In genomic region chr1:156386232-156386631, GRCm38 (mm10) we compare ENCODE assay signal across 27 mouse cellular contexts. TPM values are rescaled to one million over a fixed set of nuclear protein-coding genes. Genes with fewer than 3 reads are reported as not detected.
"Had no signal": no experiment of that assay in that cellular context is flagged by ENCODE, and none has a peak within 500 bp of the region (broad histone marks: within the 10 kb centered on the region; RNA-seq: fewer than 3 reads in every experiment).

No protein-coding gene starts in this region.

- ATAC-seq: hindbrain, embryonic 16.5 days; intestine, embryonic 16.5 days had no signal

- H3K4me2 ChIP-seq: heart, embryonic 12.5 days; hindbrain, embryonic 12.5 days; hindbrain, embryonic 14.5 days; kidney, embryonic 15.5 days; limb, embryonic 12.5 days; liver, embryonic 15.5 days had no signal

- H3K9ac ChIP-seq: heart, embryonic 12.5 days; hindbrain, embryonic 12.5 days; hindbrain, embryonic 14.5 days; kidney, embryonic 15.5 days; limb, embryonic 12.5 days; liver, embryonic 15.5 days had no signal

- H3K9me3 ChIP-seq: heart, embryonic 10.5 days; heart, embryonic 12.5 days; hindbrain, embryonic 10.5 days; hindbrain, embryonic 12.5 days; kidney, embryonic 15.5 days; limb, embryonic 10.5 days; limb, embryonic 12.5 days; liver, embryonic 15.5 days had no signal

- H3K27me3 ChIP-seq: heart, embryonic 12.5 days; hindbrain, embryonic 12.5 days; kidney, embryonic 15.5 days; limb, embryonic 12.5 days; liver, embryonic 15.5 days had no signal

- H3K4me1 ChIP-seq: heart, embryonic 10.5 days; heart, embryonic 12.5 days; hindbrain, embryonic 10.5 days; hindbrain, embryonic 12.5 days; kidney, embryonic 15.5 days; limb, embryonic 10.5 days; limb, embryonic 12.5 days had no signal

- H3K36me3 ChIP-seq: heart, embryonic 10.5 days; heart, embryonic 12.5 days; hindbrain, embryonic 10.5 days; hindbrain, embryonic 12.5 days; kidney, embryonic 15.5 days; limb, embryonic 10.5 days; limb, embryonic 12.5 days; liver, embryonic 15.5 days had no signal

- H3K4me3 ChIP-seq: gastrocnemius, adult 2 months; heart, embryonic 10.5 days; heart, embryonic 12.5 days; hindbrain, embryonic 10.5 days; hindbrain, embryonic 12.5 days; kidney, embryonic 15.5 days; left cerebral cortex, adult 2 months; limb, embryonic 10.5 days; limb, embryonic 12.5 days; liver, embryonic 15.5 days had no signal

- H3K27ac ChIP-seq: gastrocnemius, adult 2 months; heart, embryonic 10.5 days; hindbrain, embryonic 10.5 days; hindbrain, embryonic 12.5 days; hindbrain, embryonic 14.5 days; kidney, embryonic 15.5 days; kidney, postnatal 0 days; left cerebral cortex, adult 2 months; limb, embryonic 10.5 days; limb, embryonic 12.5 days; liver, embryonic 15.5 days had no signal

- DNase-seq: gastrocnemius, adult 2 months; gastrocnemius, postnatal 10 days; gastrocnemius, postnatal 25 days; heart, adult 18-20 months; heart, postnatal 10 days; heart, postnatal 4 days; kidney, adult 11 months; kidney, adult 2 months; kidney, adult 9 months; kidney, postnatal 14 days; kidney, postnatal 36 days; layer of hippocampus, adult 9-11 months had no signal

RNA-seq across cellular contexts. Expression of gene Axdnd1, which starts 34.7 kb away (rescaled TPM):
- polyA plus RNA-seq: kidney, adult 2 months; large intestine, adult 2 months; liver, adult 2 months; liver, embryonic 15.5 days had no signal
